Mouse (Mus musculus): ENCODE results near the gene Ephb1.

Gene Ephb1

GRCm38 (mm10) chr9:102305432-102306100 lies 48.9 kb downstream of the Ephb1 start:
- no peak for DNase-seq

GRCm38 (mm10) chr9:102304796-102305195 lies 49.7 kb downstream of the Ephb1 start:
- DNase-seq = no peak

- DNase-seq = no peak
Observed at GRCm38 (mm10) chr9:102303882-102304281, 50.6 kb downstream of the Ephb1 start.

DNA sequence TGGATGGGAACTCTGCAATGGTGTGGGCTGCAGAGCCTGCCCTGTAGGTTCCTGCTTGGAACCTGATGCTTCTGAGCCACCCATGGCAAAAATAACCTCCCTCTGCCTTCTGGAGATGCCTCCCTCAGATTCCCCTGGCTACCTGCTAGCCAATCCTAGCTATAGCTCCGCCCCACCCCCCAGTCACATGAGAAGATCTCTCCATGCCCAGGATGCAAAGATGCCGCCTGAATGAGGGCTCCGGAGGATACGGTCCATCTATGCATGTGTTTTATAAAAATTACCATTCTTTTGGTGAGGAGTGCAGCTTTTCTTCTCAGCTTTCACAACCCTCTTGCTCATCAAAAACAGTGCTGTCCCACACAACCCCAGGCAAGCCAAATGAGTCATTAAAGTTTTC lies 53.5 kb downstream of the Ephb1 start:
- no peak for DNase-seq

GRCm38 (mm10) chr9:102298741-102299140 lies 55.8 kb downstream of the Ephb1 start:
- no peak for DNase-seq

DNA sequence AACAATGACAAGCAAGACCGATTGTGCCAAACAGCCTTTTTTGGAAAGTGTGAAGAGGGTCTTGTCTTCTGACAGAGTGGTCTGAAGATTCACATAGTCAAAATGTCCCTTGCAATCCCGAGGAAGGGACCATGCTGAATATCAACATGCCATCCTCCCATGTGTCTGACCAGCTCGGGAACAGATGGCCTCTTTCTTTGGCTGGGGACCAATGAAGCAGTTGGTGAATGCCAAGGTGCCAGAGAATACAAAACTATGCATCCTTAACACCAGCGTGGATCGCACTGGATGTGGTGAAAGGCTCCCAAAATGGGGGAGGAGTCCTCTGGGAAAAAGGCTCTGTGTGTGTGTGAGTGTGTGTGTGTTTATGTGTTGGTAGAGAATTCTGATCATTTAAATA lies 56.5 kb downstream of the Ephb1 start:
- DNase-seq = no peak

DNA sequence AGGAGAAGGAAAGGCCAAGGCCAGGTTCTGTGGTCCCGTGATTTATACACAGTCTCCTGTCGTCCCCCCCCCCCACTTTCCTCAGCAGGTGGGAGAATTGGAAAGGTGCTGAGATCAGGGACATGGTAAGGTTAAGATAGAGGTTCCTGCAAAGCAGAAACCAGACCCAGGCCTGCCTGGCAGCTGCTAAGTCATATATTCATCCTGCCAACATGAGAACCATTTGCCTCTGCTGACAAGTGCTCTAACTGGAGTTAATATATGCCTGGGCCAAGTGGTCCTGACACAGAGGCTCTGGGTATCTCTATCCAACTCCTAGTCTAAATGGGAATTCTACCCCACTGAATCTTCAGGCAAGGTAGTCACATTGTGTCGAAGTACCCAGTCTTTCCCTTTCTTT lies 57.3 kb downstream of the Ephb1 start:
- DNase-seq = no peak

GRCm38 (mm10) chr9:102293605-102294004 lies 60.9 kb downstream of the Ephb1 start:
- no peak for DNase-seq

DNA sequence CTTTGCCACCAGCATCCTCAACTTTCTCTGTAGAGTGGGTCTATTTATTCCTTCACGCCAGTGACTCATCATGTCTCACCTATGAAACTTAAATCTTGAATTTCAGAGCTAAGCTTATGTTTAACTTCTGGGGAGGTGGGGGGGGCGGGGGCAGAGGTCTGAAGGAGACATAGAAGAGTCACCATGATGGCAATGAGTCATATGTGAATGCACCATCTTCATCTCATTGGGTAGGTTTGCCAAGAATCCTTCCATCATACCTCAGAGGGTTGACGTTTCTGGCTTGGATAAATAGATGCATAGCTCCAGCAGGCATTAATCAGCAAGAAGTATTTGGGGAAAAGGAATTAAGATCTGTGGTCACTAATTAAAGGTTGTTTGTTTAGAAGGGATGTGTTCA lies 63.3 kb downstream of the Ephb1 start:
- no peak for DNase-seq

GRCm38 (mm10) chr9:102288356-102288755 lies 66.1 kb downstream of the Ephb1 start:
- no peak for DNase-seq

DNA sequence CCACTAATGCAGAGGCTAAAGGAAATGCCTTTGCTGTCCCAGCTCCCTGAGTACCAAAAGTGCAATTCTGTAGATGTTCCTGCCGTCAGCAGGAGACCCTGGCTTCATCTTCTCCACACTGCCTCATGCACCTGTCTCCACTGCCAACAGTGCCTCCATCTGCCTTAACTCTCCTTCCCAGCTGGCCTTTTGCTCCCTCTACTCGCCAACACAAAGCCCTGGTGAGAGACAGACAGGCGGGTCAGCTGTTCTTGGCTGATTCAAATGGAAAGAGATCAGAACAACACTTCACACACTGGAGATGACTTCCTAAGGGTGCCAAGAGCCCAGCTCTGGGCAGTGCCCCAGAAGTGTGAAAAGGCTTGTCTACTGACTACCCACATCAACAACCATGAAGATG lies 78.6 kb downstream of the Ephb1 start:
- no peak for DNase-seq

DNA sequence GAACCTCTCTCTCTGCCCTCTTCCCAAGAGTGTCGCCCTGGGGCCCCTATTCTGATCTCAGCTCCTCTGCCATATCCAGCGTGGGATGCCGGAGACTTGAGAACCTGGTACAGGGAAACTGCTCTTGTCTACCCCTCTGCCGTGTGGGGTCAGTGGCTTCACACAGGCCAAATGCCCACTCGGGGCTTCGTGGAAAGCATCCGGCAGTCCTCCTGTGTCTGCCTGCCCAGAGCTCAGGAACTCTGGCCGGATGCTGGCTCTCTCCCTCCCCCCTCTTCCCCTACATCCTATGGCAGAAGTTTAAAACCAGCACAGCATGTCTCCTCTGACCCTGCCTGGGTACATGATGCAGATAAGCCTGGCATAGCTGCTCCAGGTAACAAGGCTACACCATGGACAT lies 80.5 kb downstream of the Ephb1 start:
- DNase-seq = no peak

- no peak for DNase-seq
Observed at GRCm38 (mm10) chr9:102273469-102273808, 81.1 kb downstream of the Ephb1 start.

GRCm38 (mm10) chr9:102272731-102273468 lies 81.6 kb downstream of the Ephb1 start:
- DNase-seq = no peak

- no peak for DNase-seq
Observed at GRCm38 (mm10) chr9:102270496-102270895, 84.0 kb downstream of the Ephb1 start.

DNA sequence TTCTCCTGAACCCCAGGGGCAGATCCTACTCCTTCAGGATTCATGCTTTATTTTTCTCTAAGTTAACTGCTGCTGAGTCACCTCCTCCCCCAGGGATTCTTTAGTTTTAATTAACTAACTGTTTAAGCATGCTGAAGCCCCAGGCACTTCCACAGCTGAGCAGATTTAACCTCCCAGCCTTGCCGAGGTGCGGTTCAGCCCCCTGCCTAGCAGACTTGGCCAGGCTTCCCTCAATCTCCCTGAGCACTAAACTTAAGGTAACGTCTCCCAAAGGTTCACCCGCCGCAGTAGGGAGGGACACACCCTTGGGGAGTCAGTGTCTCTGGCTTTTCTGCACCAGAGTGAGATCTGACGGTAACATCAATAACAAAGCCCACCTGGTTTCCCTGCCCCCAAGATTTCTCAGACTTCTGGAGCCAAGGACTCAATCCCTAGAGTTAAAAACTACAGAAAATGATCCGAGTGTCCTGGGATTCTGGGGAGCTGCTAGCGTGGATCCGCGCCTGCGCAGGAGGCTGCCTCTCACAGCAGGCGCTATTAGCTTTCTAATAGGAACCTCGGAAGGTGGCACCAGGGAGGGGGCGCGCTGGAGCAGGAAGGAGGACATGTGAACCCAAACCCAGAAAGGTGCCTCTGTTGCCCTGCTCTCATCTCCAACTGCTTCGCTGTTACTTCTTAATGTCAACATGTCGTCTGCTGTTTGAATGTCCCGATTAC lies 87.0 kb downstream of the Ephb1 start:
- DNase-seq = no peak

GRCm38 (mm10) chr9:102263760-102264159 lies 90.7 kb downstream of the Ephb1 start:
- DNase-seq = no peak

DNA sequence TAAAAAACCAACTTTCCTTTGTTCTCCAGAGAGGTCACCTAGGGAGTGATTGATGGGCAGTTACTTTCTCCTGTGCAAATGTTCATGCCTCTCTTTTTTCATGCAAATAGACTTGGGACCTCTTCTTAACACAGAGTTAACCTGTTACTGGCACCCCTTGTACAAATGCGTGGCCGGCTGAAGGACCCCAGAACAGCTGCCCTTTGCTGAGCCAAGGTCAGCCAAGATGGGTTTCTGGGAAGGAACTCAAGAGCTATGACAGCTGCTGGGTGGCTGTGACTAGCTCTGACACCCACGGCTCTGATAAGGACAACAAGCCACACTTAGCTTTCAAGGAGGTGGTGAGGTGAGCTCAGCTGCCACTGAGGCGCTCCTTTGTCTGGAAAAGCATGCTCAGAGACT lies 92.4 kb downstream of the Ephb1 start:
- no peak for DNase-seq

- DNase-seq = no peak
Observed at GRCm38 (mm10) chr9:102261511-102261910, 93.0 kb downstream of the Ephb1 start.

- DNase-seq = no peak
Observed at GRCm38 (mm10) chr9:102256407-102256806, 98.1 kb downstream of the Ephb1 start.

- no peak for DNase-seq
Observed at GRCm38 (mm10) chr9:102255803-102256202, 98.7 kb downstream of the Ephb1 start.

GRCm38 (mm10) chr9:102249124-102249816 lies 105.2 kb downstream of the Ephb1 start:
- no peak for DNase-seq

- no peak for DNase-seq
Observed at GRCm38 (mm10) chr9:102245551-102245950, 108.9 kb downstream of the Ephb1 start.

All from spleen, adult 18-20 months (tissue).